Mouse (Mus musculus): ENCODE data around the gene Coro1c.

- TF ChIP-seq CTCF (IDR thresholded peaks at IDR 0.05; ENCODE audit: low read depth, low read length) (no peak), POLR2A (IDR thresholded peaks at IDR 0.05; ENCODE audit: borderline replicate concordance, low read depth, low read length) (no peak)
Observed at GRCm38 (mm10) chr5:113828481-113828880, 80.1 kb downstream of the Coro1c start.

All from bone marrow macrophage, adult 2 months (primary cell).